Mouse (Mus musculus): ENCODE results near the gene Atp6v1e2. TPM values are rescaled to one million over a fixed set of nuclear protein-coding genes. Genes with fewer than 3 reads are reported as not detected.

Gene Atp6v1e2
- total RNA-seq (2021), result not detected
- long read RNA-seq, experiment 1, result 0 reads
- long read RNA-seq, experiment 2, result 0 reads

DNA sequence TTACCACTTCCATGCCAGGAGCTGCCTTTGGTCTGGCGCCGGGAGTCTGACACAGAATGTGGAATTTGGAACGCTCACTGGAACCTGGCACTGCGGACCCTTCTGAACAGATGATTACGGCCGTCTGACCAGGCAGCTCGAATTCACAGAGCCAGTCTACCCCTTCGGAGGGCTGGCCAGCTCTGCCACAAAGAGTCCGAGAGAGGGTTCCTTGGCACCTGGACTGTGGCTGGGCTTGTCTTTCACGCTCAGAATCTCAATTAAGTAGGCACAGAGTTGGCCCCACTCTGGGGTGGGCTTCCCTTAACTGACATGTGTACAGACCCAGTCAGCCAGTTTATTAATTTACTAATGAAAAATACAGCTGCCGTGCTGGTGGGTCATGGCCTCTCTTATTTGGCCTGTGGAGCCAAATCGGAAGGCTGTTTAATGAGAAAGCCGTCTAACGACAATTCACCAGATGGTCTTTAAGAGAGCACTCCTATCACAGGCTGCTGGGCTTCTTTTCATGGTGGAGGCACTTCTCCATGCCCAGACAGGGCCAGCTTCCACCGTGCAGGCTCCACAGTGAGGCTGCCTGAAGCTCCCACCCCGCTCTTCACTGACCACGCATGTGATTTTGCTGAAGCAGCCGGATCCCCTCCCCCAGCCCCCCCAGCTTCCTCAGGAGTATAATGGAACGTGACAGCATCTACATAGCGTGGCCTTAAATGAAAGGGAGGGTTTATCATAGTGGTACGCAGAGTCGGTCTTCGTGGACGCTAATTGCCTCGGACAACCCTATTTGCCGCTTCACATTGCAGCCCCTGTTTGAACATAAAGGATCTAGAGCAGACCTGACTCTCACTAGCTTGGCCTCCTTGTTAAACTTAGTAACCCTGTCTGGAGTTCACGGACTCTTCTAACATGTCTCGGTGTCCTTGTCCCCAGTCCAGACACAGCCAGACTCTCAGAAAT lies at the start of gene Atp6v1e2:
Gene Atp6v1e2, minus strand, starts transcription at position 58 of the 957 bp plus-strand sequence.
- intact Hi-C loops (cut with DNase I), result no loop called here
- no peak for DNase-seq

DNA sequence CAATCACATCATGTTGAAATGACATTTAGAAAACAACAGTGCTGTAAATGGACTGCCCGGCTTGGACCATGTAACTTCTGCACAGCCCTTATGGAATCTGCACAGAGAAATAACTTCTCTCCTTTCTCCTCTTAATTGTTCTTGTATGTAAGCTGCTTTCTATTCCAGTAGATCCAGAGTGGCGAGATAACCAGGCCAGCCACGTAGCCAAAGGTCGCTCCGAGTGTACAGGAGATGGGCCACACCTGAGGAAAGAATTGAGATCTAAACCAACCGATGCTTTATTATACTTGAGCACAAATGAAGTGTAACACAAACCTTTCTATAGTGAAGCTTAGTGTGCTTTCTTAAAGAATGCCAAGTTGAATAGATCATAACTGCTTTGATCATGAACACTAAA lies 49.6 kb upstream of the Atp6v1e2 start:
- DNase-seq, result no peak
- intact Hi-C loops (cut with DNase I), result no loop called here

DNA sequence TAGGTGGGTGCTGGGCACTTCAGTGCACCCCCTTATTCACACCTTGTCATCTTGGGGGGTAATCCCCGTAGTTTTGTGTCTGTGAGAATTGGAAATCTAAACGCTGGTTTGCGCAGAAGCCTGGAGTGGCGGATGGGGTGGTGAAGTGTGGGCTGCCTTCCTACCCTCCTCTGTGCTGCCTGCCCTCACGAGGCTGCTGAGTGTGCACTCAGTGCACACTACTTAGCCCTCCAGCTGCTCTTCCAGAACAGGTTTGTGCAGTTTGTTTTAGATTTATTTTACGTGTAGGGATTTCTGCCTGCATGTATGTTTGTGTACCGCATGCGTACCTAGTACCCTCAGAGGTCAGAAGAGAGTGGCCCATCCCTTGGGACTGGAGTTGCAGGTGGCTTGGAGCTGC lies 43.6 kb upstream of the Atp6v1e2 start:
- intact Hi-C loops (cut with DNase I), result no loop called here
- DNase-seq, result no peak

DNA sequence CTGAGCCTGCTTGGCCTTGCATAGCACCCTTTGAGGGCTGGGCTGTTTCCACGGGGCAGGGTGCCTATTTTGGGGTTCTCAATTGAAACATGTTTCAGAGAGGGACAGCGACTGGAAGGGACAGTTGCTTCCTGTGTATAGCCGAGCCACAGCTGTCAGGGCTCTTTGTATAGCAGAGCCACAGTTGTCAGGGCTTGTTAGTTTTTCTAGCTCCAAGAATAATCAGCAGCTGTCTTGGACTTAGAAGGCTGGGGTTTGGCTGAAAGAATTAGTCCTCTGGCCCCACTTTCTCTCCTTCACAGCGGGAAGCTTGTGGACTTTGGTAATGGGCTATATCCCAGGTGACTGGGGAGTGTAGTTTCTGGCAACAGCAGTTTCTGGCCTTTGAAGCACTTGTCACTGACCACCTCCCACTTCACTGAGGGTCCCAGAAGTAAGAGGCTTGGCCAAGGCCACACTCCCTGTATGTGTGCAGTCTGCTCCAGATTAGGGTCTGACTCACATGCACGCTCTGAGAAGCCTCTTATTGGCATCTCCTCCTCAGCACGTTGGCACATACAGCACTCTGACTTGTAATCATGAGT lies 41.0 kb upstream of the Atp6v1e2 start:
- intact Hi-C loops (cut with DNase I), result no loop called here
- DNase-seq, result peak; percentile 38 to 52

DNA sequence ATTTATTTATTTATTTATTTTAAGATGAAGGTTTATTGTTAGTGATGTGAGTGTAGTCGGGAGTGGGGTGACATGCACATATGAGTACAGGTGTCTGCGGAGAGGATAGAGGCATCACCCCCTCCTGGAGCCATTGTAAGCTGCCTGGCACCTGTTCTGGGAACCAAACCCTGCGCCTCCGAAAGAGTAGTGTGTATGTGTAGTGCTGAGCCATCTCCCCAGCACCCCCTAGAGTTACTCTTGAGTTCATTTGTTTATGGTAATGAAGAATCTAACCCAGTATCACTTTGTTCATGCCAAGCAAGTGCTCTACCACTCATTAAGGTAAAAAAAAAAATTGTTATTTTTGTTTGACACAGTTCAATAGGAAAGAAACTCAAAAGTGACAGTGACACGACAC lies 40.5 kb upstream of the Atp6v1e2 start:
- no peak for DNase-seq
- intact Hi-C loops (cut with DNase I), result no loop called here

DNA sequence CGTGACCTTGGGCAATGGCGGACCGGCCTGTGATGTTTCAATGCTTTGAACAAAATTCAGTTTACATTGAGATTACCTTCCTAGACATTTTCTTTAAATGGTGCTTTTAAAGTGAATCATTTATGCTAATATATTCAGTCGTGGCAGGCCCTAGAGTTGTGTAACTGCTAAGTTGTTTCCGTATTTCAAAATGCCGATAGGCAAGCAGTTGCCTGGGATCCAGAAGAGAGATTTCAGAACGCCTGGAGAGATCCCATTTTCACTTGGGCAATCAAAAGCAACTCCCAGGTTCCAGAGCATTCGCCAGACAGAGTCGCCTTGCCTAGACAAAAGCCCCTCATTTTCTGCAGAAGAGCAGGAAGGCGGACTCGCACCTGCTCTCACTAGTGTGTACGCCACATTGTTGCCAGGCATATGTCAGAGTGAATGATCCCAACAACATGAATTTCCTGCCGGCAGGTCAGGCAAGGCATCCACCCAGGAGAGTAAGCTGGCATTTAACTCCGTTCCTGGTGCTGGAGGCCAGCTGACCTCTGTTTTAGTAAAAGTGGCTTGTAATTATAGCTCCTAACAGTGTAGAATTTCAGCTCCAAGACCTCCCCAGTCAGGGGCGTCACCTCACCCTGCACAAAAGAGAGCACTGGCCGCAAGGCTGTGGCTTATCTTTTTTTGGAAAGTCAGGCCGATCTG lies 38.9 kb upstream of the Atp6v1e2 start:
- no peak for DNase-seq
- intact Hi-C loops (cut with DNase I), result no loop called here

DNA sequence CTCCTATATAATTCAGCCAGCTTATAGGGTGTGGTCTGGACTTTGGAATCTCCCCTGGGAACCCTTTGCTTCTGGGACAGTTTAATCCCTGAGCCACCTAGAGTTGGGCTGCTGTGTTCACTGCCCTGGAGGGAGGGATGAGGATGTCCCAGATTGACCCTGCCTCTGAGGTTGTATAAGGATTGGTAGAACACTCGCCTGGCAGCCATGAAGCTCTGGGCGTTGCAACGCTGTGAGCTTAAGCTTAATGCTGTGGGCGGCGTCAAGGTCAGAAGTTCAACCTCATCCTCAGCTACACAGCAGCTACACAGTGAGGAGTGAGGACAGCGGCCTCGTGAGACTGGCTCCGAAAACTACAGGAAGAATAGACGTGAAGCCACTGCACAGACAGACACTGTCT lies 34.8 kb upstream of the Atp6v1e2 start:
- peak in 1 of 2 experiments; percentile 58 for DNase-seq
- intact Hi-C loops (cut with DNase I), result loop anchor here (2.0 kb wide), 1 partner anchor 14 kb away; no protein-coding TSS in a partner anchor

DNA sequence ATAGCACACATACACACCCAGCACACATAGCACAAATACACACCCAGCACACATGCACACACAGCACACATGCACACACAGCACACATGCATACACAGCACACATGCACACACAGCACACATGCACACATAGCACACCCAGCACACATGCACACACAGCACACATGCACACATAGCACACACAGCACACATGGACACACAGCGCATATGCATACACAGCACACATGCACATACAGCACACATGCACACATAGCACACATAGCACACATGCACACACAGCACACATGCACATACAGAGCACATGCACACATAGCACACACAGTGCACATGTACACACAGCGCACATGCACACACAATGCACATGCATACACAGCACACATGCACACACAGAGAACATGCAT lies 34.0 kb upstream of the Atp6v1e2 start:
- no peak for DNase-seq
- intact Hi-C loops (cut with DNase I), result loop anchor here (2.0 kb wide), 1 partner anchor 13 kb away; no protein-coding TSS in a partner anchor

DNA sequence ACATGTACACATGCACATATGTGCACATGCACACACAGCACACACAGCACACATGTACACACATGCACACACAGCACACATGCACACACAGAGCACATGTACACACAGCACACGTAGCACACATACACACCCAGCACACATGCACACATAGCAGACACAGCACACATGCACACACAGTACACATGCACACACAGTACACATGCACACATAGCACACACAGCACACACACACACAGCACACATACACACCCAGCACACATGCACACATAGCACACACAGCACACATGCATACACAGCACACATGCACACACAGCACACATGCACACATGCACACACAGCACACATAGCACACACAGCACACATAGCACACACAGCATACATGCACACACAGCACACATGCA lies 33.5 kb upstream of the Atp6v1e2 start:
- intact Hi-C loops (cut with DNase I), result no loop called here
- no peak for DNase-seq

DNA sequence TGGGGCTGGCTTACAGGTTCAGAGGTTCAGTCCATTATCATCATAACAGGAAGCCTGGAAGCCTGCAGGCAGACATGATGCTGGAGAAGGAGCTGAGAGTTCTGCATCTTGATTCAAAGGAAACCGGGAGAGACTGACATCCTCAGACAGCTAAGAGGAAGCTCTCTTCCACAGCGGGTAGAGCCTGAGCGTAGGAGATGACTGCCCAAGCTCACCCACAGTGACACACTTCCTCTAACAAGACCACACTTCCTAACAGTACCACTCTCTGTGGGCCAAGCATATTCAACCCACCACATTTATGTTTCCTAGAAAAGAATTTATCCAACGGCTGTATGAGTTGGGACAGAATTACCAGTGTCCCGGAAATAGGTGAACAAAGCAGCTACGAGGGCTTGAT lies 30.8 kb upstream of the Atp6v1e2 start:
- DNase-seq, result no peak
- intact Hi-C loops (cut with DNase I), result no loop called here

DNA sequence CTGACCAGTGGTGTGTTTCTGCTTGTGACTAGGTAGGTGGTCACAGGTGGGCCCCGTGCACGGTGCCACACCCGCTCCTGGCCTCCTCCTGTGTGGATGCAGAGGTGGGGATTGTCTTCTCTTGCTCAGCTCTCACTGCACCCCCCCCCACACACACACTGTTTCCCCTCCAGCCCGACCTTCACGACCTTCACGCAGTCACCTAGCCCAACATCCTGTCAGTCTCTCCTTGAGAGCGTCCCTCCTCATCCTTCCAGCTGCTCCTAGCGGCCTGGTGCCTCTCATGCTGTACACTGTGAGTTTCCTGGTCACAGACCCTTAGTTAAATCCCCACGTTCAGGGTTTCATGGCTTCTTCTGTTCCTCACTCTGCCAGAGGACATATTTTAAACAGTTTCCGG lies 28.7 kb upstream of the Atp6v1e2 start:
- intact Hi-C loops (cut with DNase I), result no loop called here
- no peak for DNase-seq

DNA sequence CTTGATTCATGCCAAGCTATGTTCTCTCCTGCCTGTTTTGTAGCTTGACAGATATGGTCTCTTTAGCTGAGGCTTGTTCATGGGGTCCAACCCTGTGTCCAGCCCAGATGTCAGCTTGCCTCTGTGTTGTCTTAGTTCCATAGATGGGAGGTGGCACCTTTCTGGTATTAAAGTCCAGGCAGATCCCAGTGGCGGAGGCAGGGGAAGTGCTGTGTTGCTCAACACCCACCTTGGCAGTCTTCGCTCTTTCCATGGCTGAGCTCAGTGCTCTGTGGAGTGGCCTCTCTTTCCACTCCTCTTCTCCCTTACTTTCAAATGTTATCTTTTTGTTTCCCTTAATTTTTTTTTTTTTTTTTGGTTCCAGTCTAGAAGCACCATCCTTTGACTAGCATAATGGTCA lies 25.4 kb upstream of the Atp6v1e2 start:
- intact Hi-C loops (cut with DNase I), result no loop called here
- no peak for DNase-seq

DNA sequence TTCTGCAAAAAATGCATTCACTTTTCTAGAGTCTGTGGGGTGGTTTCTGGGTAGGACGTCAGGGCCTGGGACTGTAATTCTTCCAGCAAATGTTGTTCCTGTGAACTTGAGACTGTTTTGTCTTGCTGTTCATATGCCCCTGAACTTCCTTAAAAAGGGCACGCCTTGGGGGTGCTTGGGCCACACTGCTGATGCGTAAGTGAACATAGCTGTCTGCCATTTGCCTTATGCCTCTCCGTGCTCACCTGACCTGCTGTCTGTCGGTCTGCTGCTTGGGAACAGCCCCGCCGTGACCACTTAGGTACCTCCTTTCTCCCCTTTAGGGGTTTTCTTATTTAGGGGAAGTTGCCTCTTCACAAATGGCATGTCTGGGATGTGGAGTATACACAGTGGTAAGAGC lies 24.2 kb upstream of the Atp6v1e2 start:
- no peak for DNase-seq
- intact Hi-C loops (cut with DNase I), result no loop called here

DNA sequence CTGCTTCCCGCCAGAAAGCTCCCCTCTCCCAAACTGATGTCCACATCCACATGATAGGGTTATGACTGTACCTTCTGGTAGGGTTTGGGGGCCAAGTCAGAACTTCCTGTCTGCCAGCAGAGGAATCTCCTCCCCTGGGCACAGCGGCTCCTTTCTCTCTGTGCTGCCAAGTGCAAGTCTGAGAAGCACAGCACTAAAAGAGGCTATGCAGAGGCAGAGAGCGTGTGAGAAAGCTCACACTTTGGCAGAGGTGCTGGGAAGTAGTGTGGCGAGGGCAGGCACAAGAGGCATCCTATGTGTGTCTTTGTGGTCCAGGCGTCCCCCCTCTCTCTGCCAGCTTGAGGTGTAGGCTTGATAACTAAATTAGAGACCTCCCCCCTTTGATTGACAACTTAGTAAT lies 23.3 kb upstream of the Atp6v1e2 start:
- DNase-seq, result no peak

DNA sequence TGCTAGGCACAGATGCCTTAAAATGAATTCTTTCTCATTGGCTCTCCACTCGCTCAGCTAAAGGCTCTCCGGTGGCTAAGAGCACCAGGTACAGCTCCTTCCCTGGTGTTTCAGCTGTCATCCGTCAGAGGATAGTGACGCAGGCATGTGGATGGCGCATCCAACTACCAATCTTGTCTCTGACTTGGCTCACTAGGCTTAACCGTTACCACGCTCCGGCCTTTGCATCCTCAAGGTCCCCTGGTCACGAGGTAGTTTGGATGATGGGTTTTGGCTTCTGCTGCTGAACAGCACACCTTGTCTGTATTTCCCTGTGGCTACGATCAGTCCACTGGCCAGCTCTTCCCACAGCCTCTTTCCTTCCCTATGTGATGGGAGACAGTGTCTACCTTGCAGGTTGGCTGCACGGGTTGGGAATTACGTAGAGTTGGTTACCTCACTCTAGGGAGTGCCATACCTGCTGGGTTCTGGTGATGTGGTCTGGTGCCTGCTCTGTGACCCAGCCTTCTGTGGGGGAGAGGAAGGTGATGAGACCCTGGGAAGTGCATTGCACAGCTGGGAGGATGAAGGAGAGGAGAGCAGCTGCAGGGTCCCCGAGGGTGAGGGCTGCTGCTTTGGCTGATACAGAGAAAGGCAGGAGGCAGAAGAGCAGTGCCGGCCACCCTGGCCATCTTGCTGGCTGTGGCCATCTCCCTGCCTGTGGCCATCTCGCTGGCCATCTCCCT lies 22.5 kb upstream of the Atp6v1e2 start:
- no peak for DNase-seq
- intact Hi-C loops (cut with DNase I), result no loop called here

More for the DNA sequence above, 23.3 kb upstream of the Atp6v1e2 start:
- intact Hi-C loops (cut with DNase I), result no loop called here

DNA sequence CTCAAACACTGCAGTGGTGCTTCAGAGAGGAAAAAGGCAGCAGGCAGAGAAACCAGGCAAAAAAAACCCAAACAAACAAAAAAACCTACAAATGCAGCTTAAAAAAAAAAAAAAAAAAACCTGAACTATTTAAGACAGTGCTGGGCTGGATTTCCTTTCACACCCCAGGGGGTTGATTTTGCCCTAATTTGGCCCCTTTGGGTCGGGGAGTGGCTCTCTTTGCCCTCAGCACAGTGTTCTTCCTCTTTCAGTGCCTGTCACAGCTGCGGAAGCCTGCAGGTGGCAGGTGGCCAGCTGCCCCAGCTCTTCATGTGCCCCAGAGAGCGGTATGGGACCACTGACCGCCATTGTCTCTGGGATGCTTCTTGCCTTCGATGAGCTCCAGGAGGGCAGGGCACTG lies 21.9 kb upstream of the Atp6v1e2 start:
- intact Hi-C loops (cut with DNase I), result loop anchor here (2.0 kb wide), 1 partner anchor 13 kb away; no protein-coding TSS in a partner anchor
- no peak for DNase-seq

DNA sequence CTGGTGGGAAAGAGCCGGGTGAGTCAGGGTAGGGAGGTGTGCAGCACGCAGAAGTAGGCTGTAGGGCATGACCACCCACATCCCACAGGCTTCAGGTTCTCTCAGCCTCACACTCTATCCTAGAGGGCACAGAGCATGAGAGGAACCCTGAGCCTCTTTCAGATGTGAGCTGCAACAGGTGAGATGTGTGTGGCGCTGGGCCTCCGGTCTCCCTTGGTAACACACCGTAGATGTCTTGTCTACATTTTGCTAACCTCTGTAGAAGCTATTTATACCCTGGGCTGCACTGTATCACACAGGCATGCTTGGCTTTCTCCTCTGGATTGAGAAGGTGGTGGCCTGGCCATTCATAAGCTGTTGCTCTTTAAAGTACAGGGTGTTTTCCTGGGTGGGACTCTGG lies 20.9 kb upstream of the Atp6v1e2 start:
- intact Hi-C loops (cut with DNase I), result loop anchor here (2.0 kb wide), 1 partner anchor 14 kb away; no protein-coding TSS in a partner anchor
- no peak for DNase-seq

DNA sequence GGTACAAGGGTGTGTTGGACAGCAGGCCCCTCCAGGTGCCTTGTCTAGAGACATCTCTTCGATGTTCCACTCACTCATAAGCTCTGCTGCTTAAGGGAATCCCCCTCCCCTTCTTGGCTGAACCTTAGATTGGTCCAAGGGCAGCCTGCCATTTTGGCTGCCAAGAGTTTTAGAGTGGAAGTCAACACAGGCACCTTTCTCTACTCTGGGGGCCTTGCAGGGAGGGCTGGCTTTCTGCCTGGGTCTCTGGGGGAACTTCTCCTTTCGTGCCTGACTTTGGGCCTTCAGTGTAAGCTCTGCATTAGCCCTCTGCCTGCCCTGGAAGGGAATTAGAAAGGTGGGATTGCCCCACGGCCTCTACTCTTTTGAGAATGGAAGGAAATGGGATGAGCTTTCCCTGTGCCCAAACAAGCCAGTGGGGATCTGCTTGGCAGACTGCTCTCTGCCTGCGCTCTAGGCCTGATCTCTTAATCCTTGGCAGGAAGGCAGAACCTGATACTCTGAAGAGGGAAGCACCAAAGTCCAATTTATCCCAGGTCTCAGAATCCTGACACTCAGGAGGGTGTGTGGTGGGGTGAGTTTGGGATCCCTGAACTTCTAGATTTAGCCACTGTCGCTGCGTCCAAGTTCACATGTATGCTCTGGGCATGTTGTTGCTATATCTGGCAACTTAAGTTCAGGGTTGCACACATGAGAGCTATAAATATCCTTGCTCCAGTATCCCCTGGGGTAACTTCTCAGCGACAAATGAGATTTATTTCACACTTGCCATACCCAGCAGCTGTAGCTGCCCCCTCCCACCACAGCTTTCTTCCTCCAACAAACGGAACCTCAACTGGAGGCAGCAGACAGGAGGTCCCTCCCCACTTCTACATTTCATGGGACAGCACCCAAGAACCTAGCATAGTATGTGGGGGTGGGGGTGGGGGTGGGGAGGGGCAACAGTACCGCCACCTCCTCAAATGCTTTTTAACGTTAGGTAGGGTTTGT lies 20.1 kb upstream of the Atp6v1e2 start:
- no peak for DNase-seq
- intact Hi-C loops (cut with DNase I), result loop anchor here (2.0 kb wide), 1 partner anchor 15 kb away; no protein-coding TSS in a partner anchor

DNA sequence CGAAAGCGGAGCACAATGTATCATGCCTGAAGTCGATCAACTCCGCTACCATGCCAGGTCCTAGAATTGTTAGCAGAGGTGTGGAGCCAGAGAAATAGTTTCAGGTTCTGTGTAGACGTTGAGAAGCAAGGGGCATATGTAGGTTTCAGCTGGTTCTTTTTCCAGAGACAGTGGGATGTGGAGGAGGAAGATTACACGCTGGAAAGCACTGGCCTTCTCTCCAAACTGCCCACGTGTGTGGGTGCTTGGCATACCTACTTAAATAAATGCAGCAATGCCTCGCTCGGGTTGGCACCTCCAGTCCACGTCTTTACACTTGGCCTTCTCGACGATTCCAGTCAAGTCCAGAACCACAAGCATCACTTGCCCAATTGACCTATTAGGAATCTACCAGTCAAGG lies 19.4 kb upstream of the Atp6v1e2 start:
- intact Hi-C loops (cut with DNase I), result no loop called here
- DNase-seq, result no peak
